Mouse (Mus musculus): ENCODE measurements around the gene Exd1.

The Exd1 gene

GRCm38 (mm10) chr2:119547522-119548370 lies at the start of gene Exd1, which contains the start of gene Chp1:
Gene Exd1 (minus strand): TSS chr2:119547627.
Gene Chp1 (plus strand): TSS chr2:119547697.
- DNase-seq (ENCODE audit: low spot score in 2 of 2): peak; percentile 96

- no peak for DNase-seq (ENCODE audit: low spot score in 2 of 2)
Measured at GRCm38 (mm10) chr2:119596781-119597330, 49.4 kb upstream of the Exd1 start.

GRCm38 (mm10) chr2:119595308-119595707 lies 47.9 kb upstream of the Exd1 start:
- DNase-seq (ENCODE audit: low spot score in 2 of 2): no peak

- peak; percentile 92 to 97 for DNase-seq (ENCODE audit: low spot score in 2 of 2)
Measured at GRCm38 (mm10) chr2:119594113-119594981, 46.9 kb upstream of the Exd1 start.

- no peak for DNase-seq (ENCODE audit: low spot score in 2 of 2)
Measured at GRCm38 (mm10) chr2:119593765-119594112, 46.3 kb upstream of the Exd1 start.

- DNase-seq (ENCODE audit: low spot score in 2 of 2): no peak
Measured at GRCm38 (mm10) chr2:119591247-119591646, 43.8 kb upstream of the Exd1 start.

- DNase-seq (ENCODE audit: low spot score in 2 of 2): peak; percentile 24 to 25
Measured at GRCm38 (mm10) chr2:119587383-119587782, 40.0 kb upstream of the Exd1 start.

- no peak for DNase-seq (ENCODE audit: low spot score in 2 of 2)
Measured at GRCm38 (mm10) chr2:119584282-119584681, 36.9 kb upstream of the Exd1 start.

- DNase-seq (ENCODE audit: low spot score in 2 of 2): no peak
Measured at GRCm38 (mm10) chr2:119583439-119583838, 36.0 kb upstream of the Exd1 start.

GRCm38 (mm10) chr2:119581571-119581970 lies 34.1 kb upstream of the Exd1 start:
- no peak for DNase-seq (ENCODE audit: low spot score in 2 of 2)

- no peak for DNase-seq (ENCODE audit: low spot score in 2 of 2)
Measured at GRCm38 (mm10) chr2:119572471-119572870, 25.0 kb upstream of the Exd1 start.

- no peak for DNase-seq (ENCODE audit: low spot score in 2 of 2)
Measured at GRCm38 (mm10) chr2:119566182-119566855, 18.9 kb upstream of the Exd1 start.

GRCm38 (mm10) chr2:119565284-119565683 lies 17.9 kb upstream of the Exd1 start:
- no peak for DNase-seq (ENCODE audit: low spot score in 2 of 2)

GRCm38 (mm10) chr2:119561794-119562193 lies 14.4 kb upstream of the Exd1 start:
- no peak for DNase-seq (ENCODE audit: low spot score in 2 of 2)

- DNase-seq (ENCODE audit: low spot score in 2 of 2): no peak
Measured at GRCm38 (mm10) chr2:119558737-119559340, 11.4 kb upstream of the Exd1 start.

GRCm38 (mm10) chr2:119558039-119558438 lies 10.6 kb upstream of the Exd1 start:
- DNase-seq (ENCODE audit: low spot score in 2 of 2): no peak

- no peak for DNase-seq (ENCODE audit: low spot score in 2 of 2)
Measured at GRCm38 (mm10) chr2:119549678-119550077, 2.3 kb upstream of the Exd1 start.

- DNase-seq (ENCODE audit: low spot score in 2 of 2): no peak
Measured at GRCm38 (mm10) chr2:119548691-119549090, 1.3 kb upstream of the Exd1 start.

- DNase-seq (ENCODE audit: low spot score in 2 of 2): no peak
Measured at GRCm38 (mm10) chr2:119548371-119548660, 889 bp upstream of the Exd1 start.

- DNase-seq (ENCODE audit: low spot score in 2 of 2): peak; percentile 50 to 72
Measured at GRCm38 (mm10) chr2:119546848-119547521, 442 bp downstream of the Exd1 start.

- DNase-seq (ENCODE audit: low spot score in 2 of 2): no peak
Measured at GRCm38 (mm10) chr2:119543656-119544055, 3.8 kb downstream of the Exd1 start.
